Mouse (Mus musculus) neural tube, embryonic 15.5 days (tissue): ENCODE measurements around the gene Foxb2. TPM values are rescaled to one million over a fixed set of nuclear protein-coding genes. Genes with fewer than 3 reads are reported as not detected.
"Not testable (repeated sequence)": the region's sequence is repeated elsewhere in the genome, so short reads cannot be mapped to it uniquely, and the experiment has no call there.

Source experiments
- ATAC-seq: fragments of 200-750 bp; cut with Nextera tagmentation; 2 replicates; pipeline ENCODE4 v1.8.0; 2017; ENCODE audit warnings: mild to moderate bottlenecking, moderate TSS enrichment, moderate library complexity; ENCODE audit not compliant: low FRiP score
- H3K27ac ChIP-seq: fragments of 300-500 bp; sonication (generic); replicated peaks from 2 replicates; pipeline ENCODE4 v1.5.1; 2015; ENCODE audit warnings: mild to moderate bottlenecking, inconsistent platforms
- H3K27me3 ChIP-seq: fragments of 300-500 bp; sonication (generic); replicated peaks from 2 replicates; pipeline ENCODE4 v1.6.1; 2015; ENCODE audit warnings: inconsistent platforms
- H3K36me3 ChIP-seq: fragments of 300-500 bp; sonication (generic); 2 replicates; pipeline ENCODE4 v1.6.1; 2015; ENCODE audit warnings: inconsistent platforms
- H3K4me1 ChIP-seq: fragments of 300-500 bp; sonication (generic); 2 replicates; pipeline ENCODE4 v1.6.1; 2015; ENCODE audit warnings: inconsistent platforms
- H3K4me2 ChIP-seq: fragments of 300-500 bp; sonication (generic); 2 replicates; pipeline ENCODE4 v1.6.1; 2015; ENCODE audit warnings: inconsistent platforms, mild to moderate bottlenecking, moderate library complexity
- H3K4me3 ChIP-seq: fragments of 300-500 bp; sonication (generic); replicated peaks from 2 replicates; pipeline ENCODE4 v1.5.1; 2015; ENCODE audit warnings: mild to moderate bottlenecking, inconsistent platforms
- H3K9ac ChIP-seq: fragments of 300-500 bp; sonication (generic); replicated peaks from 2 replicates; pipeline ENCODE4 v1.6.1; 2015; ENCODE audit warnings: mild to moderate bottlenecking, inconsistent platforms
- H3K9me3 ChIP-seq: fragments of 300-500 bp; sonication (generic); replicated peaks from 2 replicates; pipeline ENCODE4 v1.6.1; 2016; ENCODE audit warnings: inconsistent platforms
- WGBS: fragments of 180-500 bp; shearing (Covaris S2); methylation state at CpG from one replicate; pipeline ENCODE4 v1.1.7; 2015; ENCODE audit warnings: mixed read lengths; 5-methylcytosine and 5-hydroxymethylcytosine counted together
- polyA plus RNA-seq: library from polyadenylated mRNA; unstranded; fragments of >200 nt; fragmentation: Nextera tagmentation; extraction: Ambion mirVana; gene quantifications from 2 replicates; pipeline ENCODE4 v1.2.1, GENCODE M21; 2015

Foxb2 gene
- polyA plus RNA-seq, 1 experiment from 2014 or later: not detected

GRCm38 (mm10) chr19:16871192-16871760, 2.3 kb downstream of the Foxb2 start:
- Histone ChIP-seq H3K36me3 (no peaks in the 10 kb centered on the region), H3K9ac (no peak overlapping the region), H3K27me3 (peaks cover 89% of the 10 kb centered on the region), H3K4me1 (peaks cover 42% of the 10 kb centered on the region), H3K9me3 (no peaks in the 10 kb centered on the region), H3K4me2 (no peak overlapping the region), H3K4me3 (no peak overlapping the region), H3K27ac (no peak overlapping the region)
- no peak for ATAC-seq
- WGBS: under 1% methylated on average over 24 of the region's 24 CpGs

- peaks cover 87% of the 10 kb centered on the region for H3K27me3 ChIP-seq
- no peak for ATAC-seq
- H3K9me3 ChIP-seq: no peaks in the 10 kb centered on the region
- no peak overlapping the region for H3K9ac ChIP-seq
- peaks cover 39% of the 10 kb centered on the region for H3K4me1 ChIP-seq
- H3K27ac ChIP-seq: no peak overlapping the region
- no peaks in the 10 kb centered on the region for H3K36me3 ChIP-seq
- H3K4me2 ChIP-seq: no peak overlapping the region
- 1% methylated on average over 28 of the region's 28 CpGs for WGBS
- no peak overlapping the region for H3K4me3 ChIP-seq
These were observed 3.0 kb downstream of the Foxb2 start for GRCm38 (mm10) chr19:16870501-16871191.

- Histone ChIP-seq H3K36me3 (no peaks in the 10 kb centered on the region), H3K9ac (no peak overlapping the region), H3K4me1 (peaks cover 22% of the 10 kb centered on the region), H3K27me3 (peaks cover 81% of the 10 kb centered on the region), H3K4me3 (no peak overlapping the region), H3K4me2 (no peak overlapping the region), H3K9me3 (no peaks in the 10 kb centered on the region), H3K27ac (no peak overlapping the region)
- no peak for ATAC-seq
- 23% methylated on average over 5 of the region's 5 CpGs for WGBS
These were observed 5.1 kb downstream of the Foxb2 start for GRCm38 (mm10) chr19:16868534-16868933.

GRCm38 (mm10) chr19:16858646-16859045, 15.0 kb downstream of the Foxb2 start:
- no peak overlapping the region for H3K4me2 ChIP-seq
- no peak overlapping the region for H3K4me3 ChIP-seq
- ATAC-seq: no peak
- H3K4me1 ChIP-seq: no peaks in the 10 kb centered on the region
- H3K9me3 ChIP-seq: no peaks in the 10 kb centered on the region
- WGBS: 76% methylated on average over 4 of the region's 4 CpGs
- no peaks in the 10 kb centered on the region for H3K36me3 ChIP-seq
- H3K27ac ChIP-seq: no peak overlapping the region
- no peak overlapping the region for H3K9ac ChIP-seq
- peaks cover 12% of the 10 kb centered on the region for H3K27me3 ChIP-seq

- WGBS: 77% methylated on average over 5 of the region's 5 CpGs
- H3K4me1 ChIP-seq: no peaks in the 10 kb centered on the region
These were observed 16.9 kb downstream of the Foxb2 start for GRCm38 (mm10) chr19:16856752-16857151.

GRCm38 (mm10) chr19:16844091-16844490, 29.5 kb downstream of the Foxb2 start:
- not testable (repeated sequence) for H3K9ac ChIP-seq, H3K9me3 ChIP-seq, H3K4me3 ChIP-seq, H3K27me3 ChIP-seq, H3K27ac ChIP-seq, H3K36me3 ChIP-seq, ATAC-seq, H3K4me1 ChIP-seq, H3K4me2 ChIP-seq
- WGBS: 65% methylated on average over 2 of the region's 2 CpGs

More at GRCm38 (mm10) chr19:16856752-16857151, 16.9 kb downstream of the Foxb2 start:
- Histone ChIP-seq H3K9ac (no peak overlapping the region), H3K4me2 (no peak overlapping the region), H3K4me3 (no peak overlapping the region), H3K36me3 (no peaks in the 10 kb centered on the region), H3K27ac (no peak overlapping the region), H3K27me3 (0 out of 2 replicates have a peak, but pooled peaks cover 3% of the 10 kb centered on the region), H3K9me3 (no peaks in the 10 kb centered on the region)
- ATAC-seq: no peak

- Histone ChIP-seq H3K4me2 (no peak overlapping the region), H3K4me3 (no peak overlapping the region), H3K36me3 (no peaks in the 10 kb centered on the region), H3K9me3 (no peaks in the 10 kb centered on the region), H3K27me3 (no peaks in the 10 kb centered on the region), H3K4me1 (no peaks in the 10 kb centered on the region), H3K9ac (no peak overlapping the region), H3K27ac (no peak overlapping the region)
- no peak for ATAC-seq
- 12% methylated on average over 9 of the region's 9 CpGs for WGBS
These were observed 31.9 kb downstream of the Foxb2 start for GRCm38 (mm10) chr19:16841516-16842249.

- Histone ChIP-seq H3K27me3 (no peaks in the 10 kb centered on the region), H3K9me3 (no peaks in the 10 kb centered on the region), H3K27ac (no peak overlapping the region), H3K4me2 (no peak overlapping the region), H3K9ac (no peak overlapping the region), H3K4me1 (no peaks in the 10 kb centered on the region), H3K4me3 (no peak overlapping the region), H3K36me3 (no peaks in the 10 kb centered on the region)
- ATAC-seq: no peak
- 64% methylated on average over 8 of the region's 8 CpGs for WGBS
These were observed 32.6 kb downstream of the Foxb2 start for GRCm38 (mm10) chr19:16841001-16841400.

GRCm38 (mm10) chr19:16827657-16828056, 45.9 kb downstream of the Foxb2 start:
- Histone ChIP-seq H3K9ac (no peak overlapping the region), H3K4me2 (no peak overlapping the region), H3K4me1 (no peaks in the 10 kb centered on the region), H3K27ac (no peak overlapping the region), H3K9me3 (no peaks in the 10 kb centered on the region), H3K4me3 (no peak overlapping the region), H3K36me3 (no peaks in the 10 kb centered on the region), H3K27me3 (no peaks in the 10 kb centered on the region)
- ATAC-seq: no peak
- 80% methylated on average over 5 of the region's 5 CpGs for WGBS

GRCm38 (mm10) chr19:16825228-16825627, 48.4 kb downstream of the Foxb2 start:
- 31% methylated on average over 5 of the region's 5 CpGs for WGBS
- ATAC-seq: no peak
- no peak overlapping the region for H3K4me3 ChIP-seq
- no peak overlapping the region for H3K27ac ChIP-seq
- H3K27me3 ChIP-seq: no peaks in the 10 kb centered on the region
- H3K36me3 ChIP-seq: no peaks in the 10 kb centered on the region
- no peaks in the 10 kb centered on the region for H3K9me3 ChIP-seq
- no peak overlapping the region for H3K4me2 ChIP-seq
- no peaks in the 10 kb centered on the region for H3K4me1 ChIP-seq
- no peak overlapping the region for H3K9ac ChIP-seq
